Mouse (Mus musculus): ENCODE measurements around the gene Slc23a3.

DNA sequence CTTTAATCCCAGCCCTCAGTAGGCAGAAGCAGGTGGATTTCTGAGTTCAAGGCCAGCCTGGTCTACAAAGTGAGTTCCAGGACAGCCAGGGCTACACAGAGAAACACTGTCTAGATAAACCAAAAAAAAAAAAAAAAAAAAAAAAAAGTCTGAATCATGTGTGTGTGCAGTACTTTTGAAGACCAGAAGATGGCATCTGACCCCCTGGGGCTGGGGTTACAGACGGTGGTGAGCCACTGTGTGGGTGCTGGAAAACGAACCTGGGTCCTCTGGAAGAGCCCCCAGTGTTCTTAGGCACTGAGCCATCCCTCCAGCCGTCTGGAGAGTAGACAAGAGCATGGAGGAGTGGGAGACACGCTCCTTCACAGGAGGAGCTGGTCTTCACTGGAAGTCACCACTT, 48.5 kb upstream of the Slc23a3 start:
- no peak for TF ChIP-seq EP300 (IDR thresholded peaks at IDR 0.05; ENCODE audit: insufficient read depth, low read depth, low read length)
- peak; percentile 44 for TF ChIP-seq CTCF (IDR thresholded peaks at IDR 0.05)
